Mouse (Mus musculus) midbrain, postnatal 0 days (tissue): ENCODE measurements around the gene Blm. TPM values are rescaled to one million over a fixed set of nuclear protein-coding genes. Genes with fewer than 3 reads are reported as not detected.

Experiments
- ATAC-seq: fragments of 200-750 bp; cut with Nextera tagmentation; 2 replicates; pipeline ENCODE4 v1.8.0; 2017; ENCODE audit warnings: moderate number of reproducible peaks, mild to moderate bottlenecking, moderate TSS enrichment, moderate library complexity; ENCODE audit not compliant: low FRiP score
- DNase-seq: peaks from one replicate; pipeline ENCODE4 v3.0.0-alpha.2; 2015; ENCODE audit warnings: low spot score
- H3K27ac ChIP-seq: fragments of 300-500 bp; sonication (generic); 2 replicates; pipeline ENCODE4 v1.5.1; 2014; ENCODE audit warnings: low read depth, mild to moderate bottlenecking, low read length, mixed read lengths
- H3K27me3 ChIP-seq: fragments of 300-500 bp; sonication (generic); 2 replicates; pipeline ENCODE4 v1.6.1; 2014; ENCODE audit warnings: low read length, control low read depth, mixed read lengths; ENCODE audit not compliant: insufficient read depth
- H3K36me3 ChIP-seq: fragments of 300-500 bp; sonication (generic); 2 replicates; pipeline ENCODE4 v1.6.1; 2014; ENCODE audit warnings: low read length, control low read depth, mixed read lengths; ENCODE audit not compliant: insufficient read depth
- H3K4me1 ChIP-seq: fragments of 300-500 bp; sonication (generic); 2 replicates; pipeline ENCODE4 v1.6.1; 2014; ENCODE audit warnings: mild to moderate bottlenecking, control low read depth, antibody characterized with exemption, low read length, mixed read lengths; ENCODE audit not compliant: insufficient read depth
- H3K4me2 ChIP-seq: fragments of 300-500 bp; sonication (generic); 2 replicates; pipeline ENCODE4 v1.6.1; 2014; ENCODE audit warnings: low read depth, mild to moderate bottlenecking, low read length, mixed read lengths; ENCODE audit not compliant: poor library complexity, severe bottlenecking
- H3K4me3 ChIP-seq: fragments of 300-500 bp; sonication (generic); 2 replicates; pipeline ENCODE4 v1.5.1; 2014; ENCODE audit warnings: low read depth, mild to moderate bottlenecking, low read length, moderate library complexity
- H3K9ac ChIP-seq: fragments of 300-500 bp; sonication (generic); replicated peaks from 2 replicates; pipeline ENCODE4 v1.6.1; 2014; ENCODE audit warnings: mild to moderate bottlenecking, low read length, moderate library complexity, mixed read lengths; ENCODE audit not compliant: poor library complexity, severe bottlenecking
- H3K9me3 ChIP-seq: fragments of 300-500 bp; sonication (generic); 2 replicates; pipeline ENCODE4 v1.6.1; 2016; ENCODE audit warnings: low read length, control low read depth
- CTCF ChIP-seq: IDR thresholded peaks from 2 replicates; pipeline ENCODE4 v1.5.1; 2016; ENCODE audit warnings: antibody characterized with exemption, mild to moderate bottlenecking
- WGBS: fragments of 180-500 bp; shearing (Covaris S2); extraction: QIAGEN DNeasy Blood & Tissue Kit; methylation state at CpG from one replicate; pipeline ENCODE4 v1.1.7; 2014; 5-methylcytosine and 5-hydroxymethylcytosine counted together
- polyA plus RNA-seq: library from polyadenylated mRNA; unstranded; fragments of >200 nt; fragmentation: Nextera tagmentation; extraction: Ambion mirVana; gene quantifications from 2 replicates; pipeline ENCODE4 v1.2.1, GENCODE M21; 2015
- total RNA-seq: library from RNA; depleted of rRNA; stranded (reverse); fragments of >200 nt; gene quantifications from 2 replicates; pipeline ENCODE4 v1.2.3, GENCODE M21; 2014; rRNA removed

Blm gene
- 6.4 and 8.4 TPM in 2 replicates for total RNA-seq
- 4.0 and 5.0 TPM in 2 replicates for polyA plus RNA-seq

- no peaks in the 10 kb centered on the region for H3K36me3 ChIP-seq
- peak within 1 kb of the TSS; percentile 75 for H3K4me3 ChIP-seq
- H3K4me1 ChIP-seq, result no peaks in the 10 kb centered on the region
- H3K9me3 ChIP-seq, result no peaks in the 10 kb centered on the region
- peak; percentile 99 for DNase-seq
- H3K27ac ChIP-seq, result peak within 1 kb of the TSS; percentile 60
- H3K27me3 ChIP-seq, result no peaks in the 10 kb centered on the region
- TF ChIP-seq CTCF, result no peak
- H3K4me2 ChIP-seq, result peak within 1 kb of the TSS; percentile 91
- H3K9ac ChIP-seq, result peak within 1 kb of the TSS; percentile 70
- peak; percentile 100 for ATAC-seq
- WGBS, result under 1% methylated on average over 43 of the region's 43 CpGs
Measured at GRCm38 (mm10) chr7:80535009-80535744, at the start of gene Blm. Gene Blm (minus strand): TSS chr7:80535119.

DNA sequence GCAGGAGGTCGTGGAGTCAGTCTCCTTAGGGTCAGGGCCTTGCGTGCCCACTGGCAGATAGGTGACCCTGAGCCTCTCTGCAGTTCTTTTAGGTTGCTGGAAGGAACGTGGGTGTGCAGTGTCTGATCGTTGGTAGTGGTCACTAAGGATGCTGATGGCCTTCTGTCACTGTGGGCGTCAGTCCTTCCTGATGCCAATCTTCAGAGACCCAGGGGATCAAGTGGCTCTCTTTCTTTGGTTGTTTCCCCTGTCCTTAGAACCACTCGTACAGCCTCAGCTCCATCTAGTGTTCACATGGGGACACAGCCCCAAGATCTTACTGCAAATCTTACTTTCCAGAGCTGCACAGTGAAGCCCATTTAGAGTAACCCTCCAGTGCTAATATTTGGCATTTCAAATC lies 49.1 kb upstream of the Blm start:
- Histone ChIP-seq H3K9ac (no peak overlapping the region), H3K27me3 (no peaks in the 10 kb centered on the region), H3K4me1 (no peaks in the 10 kb centered on the region; the same call in 1 of the 2 replicates), H3K9me3 (no peaks in the 10 kb centered on the region), H3K4me2 (no peak overlapping the region), H3K27ac (no peak overlapping the region), H3K36me3 (peaks cover 9% of the 10 kb centered on the region), H3K4me3 (no peak overlapping the region)
- peak; percentile 78 for DNase-seq
- peak; percentile 92 for TF ChIP-seq CTCF
- WGBS, result 32% methylated on average over 6 of the region's 6 CpGs
- ATAC-seq, result 0 out of 2 replicates have a peak, but pooled peaks have one; percentile 54

GRCm38 (mm10) chr7:80582821-80583451 lies 48.0 kb upstream of the Blm start:
- no peak for DNase-seq
- Histone ChIP-seq H3K4me1 (no peaks in the 10 kb centered on the region; the same call in 1 of the 2 replicates), H3K27me3 (no peaks in the 10 kb centered on the region), H3K9me3 (no peaks in the 10 kb centered on the region), H3K9ac (no peak overlapping the region), H3K4me2 (0 out of 2 replicates have a peak overlapping the region, but pooled peaks have one; percentile 2), H3K36me3 (no peaks in the 10 kb centered on the region), H3K4me3 (no peak overlapping the region), H3K27ac (no peak overlapping the region)
- no peak for TF ChIP-seq CTCF
- 75% methylated on average over 20 of the region's 20 CpGs for WGBS
- no peak for ATAC-seq

GRCm38 (mm10) chr7:80580368-80580767 lies 45.4 kb upstream of the Blm start:
- Histone ChIP-seq H3K9ac (no peak overlapping the region), H3K27ac (no peak overlapping the region), H3K36me3 (no peaks in the 10 kb centered on the region), H3K9me3 (no peaks in the 10 kb centered on the region), H3K4me2 (no peak overlapping the region), H3K27me3 (no peaks in the 10 kb centered on the region), H3K4me3 (no peak overlapping the region), H3K4me1 (no peaks in the 10 kb centered on the region; the same call in 1 of the 2 replicates)
- peak; percentile 79 for TF ChIP-seq CTCF
- ATAC-seq (no peak), DNase-seq (peak; percentile 41)
- WGBS, result 31% methylated on average over 6 of the region's 6 CpGs

DNA sequence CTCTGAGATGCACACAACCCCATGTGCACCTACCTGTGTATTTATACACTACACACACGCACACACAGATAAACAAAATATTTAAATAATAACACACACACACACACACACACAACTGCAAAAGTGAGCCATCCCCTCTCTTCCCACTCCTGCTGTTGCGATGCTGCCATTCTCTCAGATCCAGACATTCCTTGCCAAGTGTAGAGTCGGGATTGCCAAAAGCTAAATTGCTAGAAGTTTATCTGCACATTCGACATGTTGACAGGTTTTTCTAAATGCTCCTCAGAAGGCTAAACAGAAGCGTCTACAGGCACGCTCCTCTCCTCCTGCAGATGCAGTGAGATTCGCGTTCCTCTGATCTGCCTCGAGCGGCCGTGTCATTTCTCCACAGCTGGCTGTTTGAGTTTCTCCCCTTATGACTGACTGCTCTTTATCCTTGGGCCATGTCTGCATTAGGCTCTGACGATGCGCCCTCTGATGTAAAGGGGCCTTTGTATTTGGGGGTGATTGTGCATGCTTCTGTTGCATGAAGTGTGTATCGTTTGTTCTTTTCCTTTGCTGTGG lies 42.6 kb upstream of the Blm start:
- Histone ChIP-seq H3K27ac (no peak overlapping the region), H3K9ac (no peak overlapping the region), H3K27me3 (no peaks in the 10 kb centered on the region), H3K36me3 (no peaks in the 10 kb centered on the region), H3K4me1 (no peaks in the 10 kb centered on the region; the same call in 1 of the 2 replicates), H3K9me3 (no peaks in the 10 kb centered on the region), H3K4me3 (no peak overlapping the region), H3K4me2 (no peak overlapping the region)
- 50% methylated on average over 14 of the region's 14 CpGs for WGBS
- DNase-seq, result no peak
- TF ChIP-seq CTCF, result no peak
- ATAC-seq, result no peak
